Mouse (Mus musculus): ENCODE measurements around the gene Itgb8.

- TF ChIP-seq POLR2A (IDR thresholded peaks at IDR 0.05; ENCODE audit: low read depth, low read length) (no peak), CTCF (IDR thresholded peaks at IDR 0.05; ENCODE audit: extremely low read depth, insufficient read length, insufficient replicate concordance, low read depth, low read length) (no peak)
These were observed at the start of gene Itgb8 for GRCm38 (mm10) chr12:119238696-119239415.

Data from small intestine, adult 2 months (tissue).